Mouse (Mus musculus) spleen, adult 2 months (tissue): ENCODE measurements around the gene Eddm3b.

Source experiments
- CTCF ChIP-seq: fragments of 200-500 bp; IDR thresholded peaks from 2 replicates; pipeline ENCODE4 v1.5.1; 2011; ENCODE audit warnings: mild to moderate bottlenecking, inconsistent platforms; ENCODE audit not compliant: insufficient read depth, insufficient read length, insufficient replicate concordance; ENCODE audit errors: extremely low read depth
- POLR2A ChIP-seq: fragments of 200-500 bp; IDR thresholded peaks from 2 replicates; pipeline ENCODE4 v1.6.1; 2011; ENCODE audit warnings: low read depth, low read length, inconsistent platforms

- TF ChIP-seq CTCF (no peak), POLR2A (no peak)
Observed at GRCm38 (mm10) chr14:51145521-51145920, 31.3 kb downstream of the Eddm3b start.
